In genomic region chr15:85043116-85043515, GRCm38 (mm10) we compare ENCODE assay signal across 9 mouse cellular contexts. TPM values are rescaled to one million over a fixed set of nuclear protein-coding genes. Genes with fewer than 3 reads are reported as not detected.
DNase-seq lines count a peak whose midpoint lies in the region; ATAC-seq and TF ChIP-seq lines count a peak whose summit lies in the region.
"Had no signal": no experiment of that assay in that cellular context is flagged by ENCODE, and none has a peak within 500 bp of the region (broad histone marks: within the 10 kb centered on the region; RNA-seq: fewer than 3 reads in every experiment).

No protein-coding gene starts in this region.

- DNase-seq in midbrain, embryonic 10.5 days (ENCODE audit: low spot score), result no peak
- no peak for DNase-seq in midbrain, embryonic 11.5 days (ENCODE audit: low spot score, missing footprints)
- no peak for DNase-seq in forebrain, embryonic 14.5 days (ENCODE audit: low spot score)
- DNase-seq in cerebellum, postnatal 14 days, result no peak
- no peak for DNase-seq in left cerebral cortex, adult 9 months (ENCODE audit: low spot score in 2 of 2)
- DNase-seq in thymus, postnatal 0 days (ENCODE audit: low spot score), result no peak

- 63% methylated on average over 5 of the region's 5 CpGs for WGBS in midbrain, embryonic 10.5 days
- 61% methylated on average over 5 of the region's 5 CpGs for WGBS in midbrain, embryonic 11.5 days
- 58% methylated on average over 5 of the region's 5 CpGs for WGBS in forebrain, embryonic 14.5 days
- WGBS in olfactory bulb, adult 2 months, result 41% methylated on average over 5 of the region's 5 CpGs

- H3K9ac ChIP-seq in midbrain, embryonic 11.5 days (ENCODE audit: low read length), result no peak overlapping the region
- H3K9ac ChIP-seq in forebrain, embryonic 14.5 days (ENCODE audit: low read length), result no peak overlapping the region; the same call in 1 of the 2 replicates

- H3K9me3 ChIP-seq in midbrain, embryonic 10.5 days (replicated peaks), result no peaks in the 10 kb centered on the region
- no peaks in the 10 kb centered on the region for H3K9me3 ChIP-seq in midbrain, embryonic 11.5 days (ENCODE audit: control insufficient read depth, low read length)
- H3K9me3 ChIP-seq in forebrain, embryonic 14.5 days (replicated peaks; ENCODE audit: control insufficient read depth, low read length), result no peaks in the 10 kb centered on the region

- peak overlapping the region; percentile 69 for H3K27ac ChIP-seq in midbrain, embryonic 10.5 days (replicated peaks)
- H3K27ac ChIP-seq in midbrain, embryonic 11.5 days (ENCODE audit: low read depth, low read length), result no peak overlapping the region
- 0 out of 2 replicates have a peak overlapping the region, but pooled peaks have one; percentile 31 for H3K27ac ChIP-seq in forebrain, embryonic 14.5 days (ENCODE audit: low read depth, low read length)
- H3K27ac ChIP-seq in olfactory bulb, adult 2 months (ENCODE audit: insufficient read depth, low read depth, low read length), result peak overlapping the region; percentile 93

- H3K4me2 ChIP-seq in midbrain, embryonic 11.5 days, result no peak overlapping the region
- 0 out of 2 replicates have a peak overlapping the region, but pooled peaks have one; percentile 4 for H3K4me2 ChIP-seq in forebrain, embryonic 14.5 days (ENCODE audit: low read length)

- peaks cover 39% of the 10 kb centered on the region for H3K4me1 ChIP-seq in midbrain, embryonic 10.5 days
- H3K4me1 ChIP-seq in midbrain, embryonic 11.5 days (ENCODE audit: control insufficient read depth, insufficient read depth, low read length), result peaks cover 16% of the 10 kb centered on the region
- peaks cover 19% of the 10 kb centered on the region for H3K4me1 ChIP-seq in forebrain, embryonic 14.5 days (ENCODE audit: control insufficient read depth, insufficient read depth, low read length)
- peaks cover 56% of the 10 kb centered on the region for H3K4me1 ChIP-seq in olfactory bulb, adult 2 months (ENCODE audit: control insufficient read depth, insufficient read depth, low read length)

- no peak for ATAC-seq in midbrain, embryonic 11.5 days (ENCODE audit: low FRiP score)
- no peak for ATAC-seq in forebrain, embryonic 14.5 days
- peak; percentile 51 for ATAC-seq in inflammation-experienced regulatory T-cells, adult 6 months

- no peak overlapping the region for H3K4me3 ChIP-seq in midbrain, embryonic 10.5 days
- H3K4me3 ChIP-seq in midbrain, embryonic 11.5 days (ENCODE audit: low read depth, low read length), result no peak overlapping the region
- H3K4me3 ChIP-seq in forebrain, embryonic 14.5 days (ENCODE audit: low read depth, low read length), result no peak overlapping the region
- H3K4me3 ChIP-seq in olfactory bulb, adult 2 months (ENCODE audit: insufficient read depth, low read depth, low read length), result no peak overlapping the region; the same call in 1 of the 2 replicates

- 0 out of 2 replicates have a peak, but pooled peaks cover 3% of the 10 kb centered on the region for H3K27me3 ChIP-seq in midbrain, embryonic 10.5 days (ENCODE audit: low read depth, poor library complexity, severe bottlenecking)
- H3K27me3 ChIP-seq in midbrain, embryonic 11.5 days (ENCODE audit: control insufficient read depth, insufficient read depth, low read length), result no peaks in the 10 kb centered on the region
- H3K27me3 ChIP-seq in forebrain, embryonic 14.5 days (replicated peaks; ENCODE audit: control insufficient read depth, insufficient read depth, low read length), result no peaks in the 10 kb centered on the region
- H3K27me3 ChIP-seq: Patski had no signal

- no peak for TF ChIP-seq CTCF in olfactory bulb, adult 2 months (IDR thresholded peaks at IDR 0.05; ENCODE audit: insufficient read depth, low read depth, low read length)

- H3K36me3 ChIP-seq in midbrain, embryonic 10.5 days, result peaks cover 30% of the 10 kb centered on the region
- peaks cover 3% of the 10 kb centered on the region; the same call in 1 of the 2 replicates for H3K36me3 ChIP-seq in midbrain, embryonic 11.5 days (ENCODE audit: control insufficient read depth, insufficient read depth, low read length)
- peaks cover 12% of the 10 kb centered on the region for H3K36me3 ChIP-seq in forebrain, embryonic 14.5 days (ENCODE audit: control insufficient read depth, insufficient read depth, low read length)

- no peak for TF ChIP-seq POLR2A in olfactory bulb, adult 2 months (IDR thresholded peaks at IDR 0.05; ENCODE audit: insufficient read depth, low read depth, low read length)

RNA-seq across cellular contexts. Expression of gene Fam118a, which starts 14.4 kb away (rescaled TPM):
- polyA plus RNA-seq in midbrain, embryonic 10.5 days (2016; fragmentation: Nextera tagmentation; extraction: Ambion mirVana), result 33.1 and 34.9 TPM in 2 replicates
- 30.1 and 32.1 TPM in 2 replicates for polyA plus RNA-seq in midbrain, embryonic 11.5 days (2014; fragmentation: Nextera tagmentation; extraction: Ambion mirVana)
- polyA plus RNA-seq in forebrain, embryonic 14.5 days (2014; fragmentation: Nextera tagmentation; extraction: Ambion mirVana), result 29.2 and 29.4 TPM in 2 replicates
- 10 to 100 TPM; 27.4 to 43.6 (median 41.6) TPM for polyA plus RNA-seq in inflammation-experienced regulatory T-cells, adult 6 months (2017; shearing (Covaris generic))
- not detected in 2 replicates for polyA plus RNA-seq in olfactory bulb, adult 2 months (2012; ENCODE audit: insufficient read depth, insufficient read length, low replicate concordance, missing spikeins)
- polyA plus RNA-seq in thymus, postnatal 0 days (2015; fragmentation: Nextera tagmentation; extraction: Ambion mirVana), result 17.6 and 17.9 TPM in 2 replicates

RNA-seq across cellular contexts. Expression of gene Upk3a, which starts 26.2 kb away (rescaled TPM):
- 0.16 TPM in 1 of 2 replicates, not detected in the other for polyA plus RNA-seq in midbrain, embryonic 10.5 days (2016; fragmentation: Nextera tagmentation; extraction: Ambion mirVana)
- polyA plus RNA-seq in midbrain, embryonic 11.5 days (2014; fragmentation: Nextera tagmentation; extraction: Ambion mirVana), result 0.15 TPM in 1 of 2 replicates, not detected in the other
- polyA plus RNA-seq in forebrain, embryonic 14.5 days (2014; fragmentation: Nextera tagmentation; extraction: Ambion mirVana), result 1.1 and 1.3 TPM in 2 replicates
- not detected for polyA plus RNA-seq in inflammation-experienced regulatory T-cells, adult 6 months (2017; shearing (Covaris generic))
- polyA plus RNA-seq in olfactory bulb, adult 2 months (2012; ENCODE audit: insufficient read depth, insufficient read length, low replicate concordance, missing spikeins), result not detected in 2 replicates
- 2.2 and 3.6 TPM in 2 replicates for polyA plus RNA-seq in thymus, postnatal 0 days (2015; fragmentation: Nextera tagmentation; extraction: Ambion mirVana)
- polyA plus RNA-seq: Patski had no signal

RNA-seq across cellular contexts. Expression of gene 5031439G07Rik, which starts 54.8 kb away (rescaled TPM):
- 10.1 and 10.8 TPM in 2 replicates for polyA plus RNA-seq in midbrain, embryonic 10.5 days (2016; fragmentation: Nextera tagmentation; extraction: Ambion mirVana)
- 11.7 and 17.2 TPM in 2 replicates for polyA plus RNA-seq in midbrain, embryonic 11.5 days (2014; fragmentation: Nextera tagmentation; extraction: Ambion mirVana)
- polyA plus RNA-seq in forebrain, embryonic 14.5 days (2014; fragmentation: Nextera tagmentation; extraction: Ambion mirVana), result 14.1 and 16.1 TPM in 2 replicates
- polyA plus RNA-seq in inflammation-experienced regulatory T-cells, adult 6 months (2017; shearing (Covaris generic)), result 1 to 10 TPM; 1.1 to 1.9 (median 1.3) TPM
- not detected in 2 replicates for polyA plus RNA-seq in olfactory bulb, adult 2 months (2012; ENCODE audit: insufficient read depth, insufficient read length, low replicate concordance, missing spikeins)
- polyA plus RNA-seq in thymus, postnatal 0 days (2015; fragmentation: Nextera tagmentation; extraction: Ambion mirVana), result 4.1 and 6.2 TPM in 2 replicates

Comparison
In these comparisons a context has a peak if more than half of its experiments do, and no peak if none do; other contexts are left out.
1. RNA of gene Fam118a, which starts 14.4 kb away (polyA plus RNA-seq): 27.4 to 43.6 TPM in inflammation-experienced regulatory T-cells, adult 6 months, 33.1 to 34.9 TPM in midbrain, embryonic 10.5 days, 30.1 to 32.1 TPM in midbrain, embryonic 11.5 days, 29.2 to 29.4 TPM in forebrain, embryonic 14.5 days and 17.6 to 17.9 TPM in thymus, postnatal 0 days; not detected in olfactory bulb, adult 2 months; every median in the first group is over 10 times any median in the second.